Mouse (Mus musculus): Measurements from ENCODE around the gene 1700001F09Rik. TPM values are rescaled to one million over a fixed set of nuclear protein-coding genes. Genes with fewer than 3 reads are reported as not detected.

1700001F09Rik gene
- polyA plus RNA-seq (2014; fragmentation: Illumina TruSeq; extraction: RNeasy Lipid Tissue Mini Kit (QIAGEN cat#74804); ENCODE audit: low replicate concordance): not detected

DNA sequence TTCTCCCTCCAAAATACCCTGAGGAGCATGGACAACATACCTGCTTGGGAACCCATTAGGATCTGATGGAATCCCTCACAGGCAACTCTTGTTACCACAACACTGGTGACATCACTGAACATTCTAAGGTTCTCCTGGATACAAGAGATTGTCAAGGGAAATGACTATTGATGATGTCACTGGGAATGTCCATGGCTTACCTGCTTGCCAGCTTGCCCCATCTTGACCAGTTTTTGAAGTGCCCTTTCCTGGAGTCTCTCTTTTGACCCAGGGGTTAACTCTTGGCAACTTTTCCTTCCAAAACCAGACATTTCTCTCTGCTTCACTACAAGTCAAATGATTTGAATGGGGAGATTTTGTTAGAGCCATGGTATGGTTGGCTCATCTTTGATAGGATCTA is at the start of gene 1700001F09Rik:
1700001F09Rik (minus strand) TSS at position 101 of the 400 bp plus-strand sequence.

DNA sequence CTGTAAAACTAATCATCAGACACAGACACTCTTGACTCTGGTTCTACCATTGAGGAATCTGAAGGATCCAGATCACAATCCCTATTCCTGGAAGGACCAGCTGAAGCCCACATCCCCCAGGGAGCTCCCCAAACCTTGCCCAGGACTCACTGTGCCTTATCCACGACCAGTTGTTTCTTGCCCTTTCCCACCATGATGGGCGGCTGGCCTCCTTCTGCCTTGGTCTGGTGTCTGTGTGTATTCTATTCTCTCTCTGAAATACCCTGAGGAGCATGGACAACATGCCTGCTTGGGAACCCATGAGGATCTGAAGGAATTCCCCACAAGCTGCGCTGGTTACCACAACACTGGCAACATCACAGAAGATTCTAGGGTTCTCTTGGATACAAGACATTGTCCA is 54.1 kb downstream of the 1700001F09Rik start, which contains the start of gene Gm8127:
Gm8127 (minus strand) TSS at position 330 of the 400 bp plus-strand sequence.

Other genes starting within 250 kb of the 1700001F09Rik start
- gene Gm8104, start 247.2 kb downstream of the 1700001F09Rik start, polyA plus RNA-seq (2014; fragmentation: Illumina TruSeq; extraction: RNeasy Lipid Tissue Mini Kit (QIAGEN cat#74804); ENCODE audit: low replicate concordance): not detected
- gene Gm7233, start 167.9 kb downstream of the 1700001F09Rik start, polyA plus RNA-seq (2014; fragmentation: Illumina TruSeq; extraction: RNeasy Lipid Tissue Mini Kit (QIAGEN cat#74804); ENCODE audit: low replicate concordance): not detected
- gene Gm8122, start 112.5 kb downstream of the 1700001F09Rik start, polyA plus RNA-seq (2014; fragmentation: Illumina TruSeq; extraction: RNeasy Lipid Tissue Mini Kit (QIAGEN cat#74804); ENCODE audit: low replicate concordance): not detected
- gene Gm8126, start 89.2 kb downstream of the 1700001F09Rik start, polyA plus RNA-seq (2014; fragmentation: Illumina TruSeq; extraction: RNeasy Lipid Tissue Mini Kit (QIAGEN cat#74804); ENCODE audit: low replicate concordance): not detected
- not detected for gene Gm9732, start 72.8 kb downstream of the 1700001F09Rik start, polyA plus RNA-seq (2014; fragmentation: Illumina TruSeq; extraction: RNeasy Lipid Tissue Mini Kit (QIAGEN cat#74804); ENCODE audit: low replicate concordance)
- gene Gm8127, start 54.0 kb downstream of the 1700001F09Rik start, polyA plus RNA-seq (2014; fragmentation: Illumina TruSeq; extraction: RNeasy Lipid Tissue Mini Kit (QIAGEN cat#74804); ENCODE audit: low replicate concordance): not detected
- gene Gm8138, start 68.5 kb upstream of the 1700001F09Rik start, polyA plus RNA-seq (2014; fragmentation: Illumina TruSeq; extraction: RNeasy Lipid Tissue Mini Kit (QIAGEN cat#74804); ENCODE audit: low replicate concordance): not detected
- not detected for gene Gm5799, start 195.8 kb upstream of the 1700001F09Rik start, polyA plus RNA-seq (2014; fragmentation: Illumina TruSeq; extraction: RNeasy Lipid Tissue Mini Kit (QIAGEN cat#74804); ENCODE audit: low replicate concordance)
- not detected for gene Gm17654, start 231.3 kb upstream of the 1700001F09Rik start, polyA plus RNA-seq (2014; fragmentation: Illumina TruSeq; extraction: RNeasy Lipid Tissue Mini Kit (QIAGEN cat#74804); ENCODE audit: low replicate concordance)

Data from small intestine, adult 10 weeks (tissue).